Mouse (Mus musculus): Measurements from ENCODE around the gene Sytl2. TPM values are rescaled to one million over a fixed set of nuclear protein-coding genes. Genes with fewer than 3 reads are reported as not detected.

Gene Sytl2
- polyA plus RNA-seq (2017; shearing (Covaris generic)): 10 to 100 TPM; 46.9 to 47.7 TPM

DNA sequence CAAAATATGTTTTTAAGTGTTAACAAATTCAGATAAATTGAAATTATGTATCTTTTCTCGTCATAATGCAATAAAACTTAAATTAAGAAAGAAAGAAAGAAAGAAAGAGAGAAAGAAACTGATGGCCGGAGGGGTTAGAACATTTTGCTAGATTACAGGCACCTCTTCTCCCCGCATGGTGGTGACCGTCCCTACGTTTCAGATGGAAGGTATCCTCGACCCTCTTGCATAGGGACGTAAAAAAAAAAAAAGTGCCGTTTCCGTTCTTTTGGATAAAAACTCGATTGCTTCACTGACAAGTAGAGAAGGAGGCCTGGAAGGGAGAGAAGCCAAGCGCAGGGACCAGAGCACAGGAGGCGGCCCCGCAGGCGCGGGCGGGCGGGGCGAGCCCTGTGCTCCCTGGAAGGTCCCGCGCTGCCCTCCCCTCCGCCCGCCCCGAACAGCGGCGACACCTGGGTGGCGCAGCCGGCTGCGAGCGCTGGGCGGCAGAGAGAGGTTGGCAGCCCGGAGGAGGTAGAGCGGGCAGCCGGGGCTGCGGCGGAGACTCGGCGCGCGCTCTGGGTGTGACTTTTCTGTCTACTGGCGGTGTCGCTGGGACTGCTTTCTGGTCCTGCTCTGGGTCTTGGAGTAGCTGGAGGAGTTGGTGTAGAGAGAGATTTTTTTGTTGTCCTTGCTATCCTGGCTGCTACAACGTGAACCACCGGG lies at the start of gene Sytl2:
Sytl2 (plus strand) TSS at position 311 of the 705 bp plus-strand sequence.
- peak; percentile 76 for ATAC-seq

GRCm38 (mm10) chr7:90252946-90253345 lies 49.1 kb upstream of the Sytl2 start:
- no peak for ATAC-seq

- ATAC-seq: no peak
Measured at GRCm38 (mm10) chr7:90258701-90259100, 43.4 kb upstream of the Sytl2 start.

DNA sequence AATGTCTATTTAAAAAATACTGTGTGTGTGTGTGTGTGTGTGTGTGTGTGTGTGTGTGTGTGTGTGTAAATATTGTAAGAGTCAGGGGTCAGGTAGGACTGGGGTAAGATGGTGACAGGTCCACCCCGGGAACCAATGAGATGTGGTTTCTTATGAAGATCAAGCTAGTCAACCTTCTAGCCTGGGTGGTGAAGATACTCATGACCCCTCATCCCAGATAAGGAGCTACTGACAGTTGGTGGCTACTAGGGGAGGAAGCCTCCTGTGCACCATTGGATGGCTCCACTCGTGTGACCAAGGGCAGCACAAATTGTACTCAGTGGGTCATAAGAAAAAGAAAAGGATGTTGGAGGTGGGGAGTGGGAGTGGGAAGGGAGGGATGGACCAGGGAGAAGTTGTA lies 42.2 kb upstream of the Sytl2 start:
- no peak for ATAC-seq

DNA sequence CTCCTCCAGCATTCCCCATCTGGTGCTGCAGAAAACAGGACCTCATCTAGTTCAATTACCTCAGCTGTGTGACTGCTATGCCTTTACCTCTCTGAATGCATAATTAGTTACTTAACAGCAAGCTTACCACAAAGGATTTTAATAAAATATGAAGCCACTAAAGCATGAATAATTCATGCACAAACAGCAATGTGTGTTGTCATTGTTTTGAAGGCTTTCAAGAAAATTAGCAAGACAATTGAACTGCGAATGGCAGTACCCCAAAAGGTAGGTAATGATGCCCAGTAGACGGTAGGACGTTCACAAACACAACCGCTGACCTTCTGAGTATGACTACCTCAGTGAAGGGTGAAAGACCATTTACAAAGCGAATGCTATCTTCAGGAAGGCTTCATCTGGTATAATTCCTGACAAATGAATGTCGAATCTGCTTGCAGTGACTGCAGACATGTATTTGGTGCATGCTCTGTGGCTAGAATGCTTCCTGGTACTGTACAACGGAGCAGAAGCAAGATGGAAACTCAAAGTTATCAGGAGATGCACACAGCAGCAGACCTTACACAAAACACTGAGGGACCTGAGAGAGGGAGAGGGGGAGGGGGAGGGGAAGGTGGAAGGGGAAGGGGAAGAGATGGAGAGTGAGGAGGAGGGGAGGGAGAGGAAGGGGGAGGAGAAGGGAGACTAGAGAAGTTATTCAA lies 40.0 kb upstream of the Sytl2 start:
- no peak for ATAC-seq

- ATAC-seq: peak; percentile 90
Measured at GRCm38 (mm10) chr7:90265289-90265970, 36.6 kb upstream of the Sytl2 start, which contains the start of gene Ccdc83. Gene Ccdc83, minus strand, starts transcription at chr7:90265777.

- no peak for ATAC-seq
Measured at GRCm38 (mm10) chr7:90270141-90270540, 31.9 kb upstream of the Sytl2 start.

DNA sequence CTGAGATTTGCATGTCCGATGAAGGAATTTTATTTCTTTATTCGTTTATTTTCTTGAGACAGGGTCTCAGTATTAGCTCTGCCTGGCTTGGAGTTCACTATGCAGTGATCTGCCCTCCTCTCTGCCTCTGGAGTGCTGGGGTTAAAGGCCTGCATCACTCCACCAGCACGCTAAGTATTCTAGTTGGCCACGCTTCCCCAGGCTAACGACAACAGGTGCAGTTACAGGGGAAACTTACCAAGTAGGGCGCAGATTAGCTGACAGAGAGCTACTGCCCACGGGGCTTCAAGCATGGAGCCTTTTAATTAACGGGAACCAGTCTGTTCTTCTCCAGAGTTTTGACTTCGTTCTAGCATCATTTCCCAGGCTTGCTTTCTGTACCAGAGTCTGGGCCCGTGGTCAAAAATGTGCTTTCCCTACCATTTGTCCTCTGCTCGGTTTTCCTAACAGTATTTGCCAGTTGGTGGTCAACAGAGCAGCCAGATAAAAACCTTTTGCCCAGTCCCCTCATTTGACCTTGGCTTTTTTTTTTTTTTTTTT lies 27.4 kb upstream of the Sytl2 start:
- no peak for ATAC-seq

- ATAC-seq: no peak
Measured at GRCm38 (mm10) chr7:90277246-90277645, 24.8 kb upstream of the Sytl2 start.

- no peak for ATAC-seq
Measured at GRCm38 (mm10) chr7:90277769-90278168, 24.3 kb upstream of the Sytl2 start.

GRCm38 (mm10) chr7:90279136-90279535 lies 22.9 kb upstream of the Sytl2 start:
- no peak for ATAC-seq

- peak; percentile 91 for ATAC-seq
Measured at GRCm38 (mm10) chr7:90280274-90280875, 21.7 kb upstream of the Sytl2 start.

DNA sequence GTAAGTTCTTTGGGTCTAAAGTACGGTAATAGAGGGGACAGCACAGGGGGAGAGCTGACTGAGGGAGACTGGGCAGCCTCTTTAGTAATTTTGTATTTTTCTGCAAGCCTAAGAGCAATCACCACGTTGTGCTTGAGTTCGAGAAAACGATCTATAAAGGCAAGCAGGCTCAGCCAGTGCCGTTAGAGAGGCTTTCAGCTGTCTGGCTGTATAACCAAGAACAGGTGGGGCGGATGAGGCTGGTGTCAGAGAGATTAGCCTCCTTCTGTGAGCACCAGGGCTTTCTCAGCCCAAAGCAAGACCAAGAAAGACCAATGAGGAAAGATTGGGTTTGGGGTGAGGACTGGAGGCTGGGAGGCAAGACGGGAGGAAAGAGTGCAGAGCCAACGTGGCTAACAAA lies 21.2 kb upstream of the Sytl2 start:
- no peak for ATAC-seq

DNA sequence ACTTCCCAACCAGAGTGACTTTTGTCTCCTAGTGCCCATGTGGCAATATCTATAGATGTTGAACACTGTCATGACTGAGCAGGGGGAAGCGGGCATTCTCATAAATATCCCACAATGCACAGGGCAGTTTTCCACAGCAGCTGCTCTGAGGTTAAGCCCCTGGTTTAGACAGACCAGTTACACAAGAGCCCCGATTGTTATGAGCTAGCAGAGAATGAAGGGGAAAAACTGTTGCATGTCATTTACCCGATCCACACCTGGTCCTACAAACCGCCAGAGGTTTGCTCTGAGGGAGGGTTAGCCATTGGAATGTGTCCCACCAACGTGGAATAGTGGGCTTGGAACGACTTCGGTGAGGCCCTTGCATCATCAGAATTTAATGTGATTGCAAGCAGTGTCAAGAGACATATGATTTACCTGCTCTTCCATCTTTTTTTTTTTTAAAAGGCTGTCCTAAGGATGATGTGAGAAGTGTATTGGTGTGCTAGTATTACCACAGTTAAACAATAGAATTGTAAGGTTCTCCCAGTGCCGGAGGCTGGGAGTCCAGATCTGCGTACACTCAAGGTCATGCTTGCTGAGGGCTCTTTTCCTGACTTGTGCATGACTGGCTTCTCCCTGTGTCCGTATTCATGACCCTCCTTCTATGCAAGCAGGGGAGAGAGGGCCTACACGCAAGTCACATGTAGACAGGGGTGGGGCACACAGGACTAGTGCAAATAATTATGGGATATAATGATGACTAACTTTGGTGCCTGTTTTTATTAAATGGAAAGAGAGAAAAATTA lies 20.1 kb upstream of the Sytl2 start:
- ATAC-seq: no peak

GRCm38 (mm10) chr7:90282786-90283185 lies 19.3 kb upstream of the Sytl2 start:
- ATAC-seq: no peak

DNA sequence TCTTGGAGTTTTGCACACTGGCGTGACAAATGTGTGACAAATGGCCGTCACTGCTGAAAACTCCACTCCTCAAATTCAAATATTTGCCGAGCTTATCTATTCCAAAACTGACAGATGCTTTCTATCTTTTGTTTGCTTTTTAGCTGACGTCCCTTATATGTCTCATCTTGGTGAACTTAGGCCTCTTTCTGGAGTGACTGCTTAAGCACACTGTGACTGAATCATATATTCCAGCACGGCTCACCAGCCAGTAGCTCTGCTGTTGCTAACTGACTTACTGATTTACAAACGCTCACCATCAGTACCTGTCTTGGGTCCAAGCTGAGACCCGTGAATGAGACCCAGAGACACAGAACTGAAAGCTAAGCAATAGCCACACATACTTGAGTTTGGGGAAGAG lies 17.3 kb upstream of the Sytl2 start:
- ATAC-seq: no peak

- ATAC-seq: no peak
Measured at GRCm38 (mm10) chr7:90291885-90292284, 10.2 kb upstream of the Sytl2 start.

GRCm38 (mm10) chr7:90302647-90303552 lies 848 bp downstream of the Sytl2 start:
- peak; percentile 82 for ATAC-seq

DNA sequence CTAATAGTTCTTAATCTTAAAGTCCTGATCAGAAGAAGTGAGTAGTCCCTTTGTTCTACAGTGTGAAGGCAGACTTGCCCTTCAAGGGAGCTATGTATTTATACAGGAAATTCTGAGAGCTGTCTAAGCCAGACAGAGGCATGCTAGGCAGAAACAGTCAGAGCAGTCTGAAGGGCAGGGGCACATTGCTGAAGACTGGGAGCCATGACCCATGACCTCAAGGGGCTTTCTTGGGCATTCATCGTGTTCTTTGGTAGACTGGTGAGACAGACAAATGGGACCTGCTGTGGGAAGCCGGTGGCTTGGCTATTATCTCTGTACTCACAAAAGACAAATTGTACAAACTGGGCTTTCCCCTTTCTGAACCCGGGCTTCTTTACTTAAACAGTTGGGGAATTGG lies 4.0 kb downstream of the Sytl2 start:
- no peak for ATAC-seq

DNA sequence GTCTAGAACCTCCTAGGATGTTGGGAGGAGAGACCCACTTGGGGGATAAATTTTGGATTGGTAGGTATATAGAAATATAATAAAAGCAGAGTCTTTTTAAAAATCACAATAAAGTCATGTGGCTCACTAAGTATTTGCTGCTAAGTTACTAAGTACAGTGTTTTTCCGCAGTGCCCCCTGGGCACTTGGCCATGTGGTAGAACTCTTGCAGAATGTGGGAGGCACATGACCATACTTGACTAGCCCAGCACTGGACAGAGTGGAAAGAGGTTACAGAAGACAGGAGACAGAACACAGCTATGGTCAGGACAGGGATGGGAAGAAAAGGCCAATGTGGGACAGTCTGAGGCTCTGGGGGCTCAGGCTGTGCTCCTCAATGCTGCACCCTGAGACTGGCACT lies 4.9 kb downstream of the Sytl2 start:
- no peak for ATAC-seq

GRCm38 (mm10) chr7:90308003-90308402 lies 6.0 kb downstream of the Sytl2 start:
- ATAC-seq: no peak

Measured in CD4-positive, CD25-positive, alpha-beta regulatory T cell, adult 4 months (primary cell).